Mouse (Mus musculus) layer of hippocampus, adult 18-20 months (tissue): Measurements from ENCODE around the gene Por. TPM values are rescaled to one million over a fixed set of nuclear protein-coding genes. Genes with fewer than 3 reads are reported as not detected.

Source experiments
- DNase-seq, 2 experiments: peaks; one replicate each; pipeline ENCODE4 v3.0.0; 2022; ENCODE audit warnings: low spot score in 2 of 2
- total RNA-seq, 2 experiments: library from RNA; stranded (reverse); gene quantifications; 2 replicates each; pipeline ENCODE4 v1.2.3; 2021

Gene Por
- total RNA-seq, 2 experiments from 2014 or later = 102 to 109 TPM

GRCm38 (mm10) chr5:135697711-135698111 is 27.9 kb downstream of the Por start:
- DNase-seq = no peak

- DNase-seq = no peak
Observed at GRCm38 (mm10) chr5:135701601-135702000, 31.8 kb downstream of the Por start.

- DNase-seq = no peak
Observed at GRCm38 (mm10) chr5:135702190-135702589, 32.4 kb downstream of the Por start.

GRCm38 (mm10) chr5:135702682-135703192 is 32.9 kb downstream of the Por start:
- peak; percentile 57 to 83 for DNase-seq

- DNase-seq = no peak
Observed at GRCm38 (mm10) chr5:135703431-135703830, 33.6 kb downstream of the Por start.

GRCm38 (mm10) chr5:135705383-135705782 is 35.5 kb downstream of the Por start:
- no peak for DNase-seq

- no peak for DNase-seq
Observed at GRCm38 (mm10) chr5:135707039-135707438, 37.2 kb downstream of the Por start.

- DNase-seq = no peak
Observed at GRCm38 (mm10) chr5:135707855-135708254, 38.0 kb downstream of the Por start.

- DNase-seq = no peak
Observed at GRCm38 (mm10) chr5:135709716-135710115, 39.9 kb downstream of the Por start.

GRCm38 (mm10) chr5:135710599-135711214 is 40.9 kb downstream of the Por start:
- peak in 1 of 2 experiments; percentile 36 for DNase-seq

GRCm38 (mm10) chr5:135711582-135712355 is 41.9 kb downstream of the Por start:
- no peak for DNase-seq

- DNase-seq = peak; percentile 59 to 87
Observed at GRCm38 (mm10) chr5:135712803-135713202, 43.0 kb downstream of the Por start.

GRCm38 (mm10) chr5:135713441-135714218 is 43.8 kb downstream of the Por start:
- peak in 1 of 2 experiments; percentile 65 for DNase-seq

GRCm38 (mm10) chr5:135715624-135716023 is 45.8 kb downstream of the Por start:
- DNase-seq = no peak

- DNase-seq = no peak
Observed at GRCm38 (mm10) chr5:135719586-135720120, 49.8 kb downstream of the Por start.

- DNase-seq = no peak
Observed at GRCm38 (mm10) chr5:135720121-135720520, 50.3 kb downstream of the Por start.

- no peak for DNase-seq
Observed at GRCm38 (mm10) chr5:135721076-135721475, 51.2 kb downstream of the Por start.

GRCm38 (mm10) chr5:135722121-135722520 is 52.3 kb downstream of the Por start:
- peak in 1 of 2 experiments; percentile 71 for DNase-seq

GRCm38 (mm10) chr5:135723165-135723751 is 53.4 kb downstream of the Por start:
- DNase-seq = no peak

GRCm38 (mm10) chr5:135724536-135725322 is 54.9 kb downstream of the Por start:
- DNase-seq = no peak
